Mouse (Mus musculus): ENCODE results near the gene Plekhh2. TPM values are rescaled to one million over a fixed set of nuclear protein-coding genes. Genes with fewer than 3 reads are reported as not detected.

The Plekhh2 gene
- polyA plus RNA-seq, 1 experiment from 2014 or later = 12.7 TPM

DNA sequence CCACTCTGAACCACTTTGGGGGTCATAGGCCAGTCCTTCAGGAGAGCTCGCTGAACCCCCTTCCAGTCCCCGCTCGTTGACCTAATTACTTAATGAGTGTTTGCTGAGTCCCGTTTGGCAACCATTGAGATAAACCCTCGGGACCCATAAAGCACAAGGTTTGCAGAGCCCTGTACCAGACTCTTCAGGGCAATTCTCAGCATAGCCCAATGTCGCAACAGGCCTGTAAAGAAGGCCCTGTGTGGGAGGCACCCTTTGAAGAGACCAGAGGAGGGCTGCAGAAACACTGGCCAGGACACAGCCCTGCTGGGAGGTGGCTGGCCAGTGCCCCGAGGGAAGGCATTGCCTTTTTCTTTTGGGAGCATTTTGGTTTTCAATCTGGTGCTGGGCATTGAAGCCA lies 100.3 kb downstream of the Plekhh2 start:
- Histone ChIP-seq H3K9me3 (ENCODE audit: control insufficient read depth, low read length) (no peaks in the 10 kb centered on the region), H3K4me1 (replicated peaks; ENCODE audit: control insufficient read depth, insufficient read depth, low read length) (no peaks in the 10 kb centered on the region), H3K27ac (ENCODE audit: low read depth) (no peak overlapping the region), H3K4me3 (ENCODE audit: low read depth, low read length) (no peak overlapping the region), H3K27me3 (replicated peaks; ENCODE audit: control insufficient read depth, insufficient read depth, low read length) (no peaks in the 10 kb centered on the region), H3K4me2 (ENCODE audit: low read length) (no peak overlapping the region), H3K36me3 (ENCODE audit: control insufficient read depth, insufficient read depth, low read length) (peaks cover 48% of the 10 kb centered on the region), H3K9ac (ENCODE audit: low read length) (no peak overlapping the region)
- DNase-seq (ENCODE audit: low spot score) (peak; percentile 48), ATAC-seq (replicated peaks; ENCODE audit: low FRiP score, low TSS enrichment, low read depth) (no peak)
- 40% methylated on average over 7 of the region's 7 CpGs for WGBS

DNA sequence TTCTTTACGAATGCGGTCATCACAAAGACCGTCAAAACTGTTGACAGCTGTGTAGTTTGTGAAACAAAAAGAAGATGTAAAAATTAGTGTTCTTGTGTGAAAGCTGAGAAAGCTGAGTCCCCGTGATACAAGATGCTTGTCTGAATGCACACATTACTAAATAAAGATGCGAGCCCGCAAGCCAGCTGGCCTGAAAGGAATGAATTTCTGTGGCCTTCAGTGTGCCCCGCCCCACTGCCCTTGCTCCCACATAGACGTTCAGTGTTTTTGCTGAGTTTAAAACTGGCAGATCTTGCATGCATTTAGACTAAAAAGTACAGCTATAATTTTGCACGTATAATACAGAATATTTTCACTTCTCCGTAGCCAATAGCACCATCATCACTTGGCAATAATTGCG lies 104.1 kb downstream of the Plekhh2 start:
- Histone ChIP-seq H3K9me3 (ENCODE audit: control insufficient read depth, low read length) (no peaks in the 10 kb centered on the region), H3K27ac (ENCODE audit: low read depth) (no peak overlapping the region), H3K4me2 (ENCODE audit: low read length) (no peak overlapping the region), H3K27me3 (replicated peaks; ENCODE audit: control insufficient read depth, insufficient read depth, low read length) (no peaks in the 10 kb centered on the region), H3K4me1 (replicated peaks; ENCODE audit: control insufficient read depth, insufficient read depth, low read length) (peaks cover 12% of the 10 kb centered on the region; the same call in 1 of the 2 replicates), H3K36me3 (ENCODE audit: control insufficient read depth, insufficient read depth, low read length) (peaks cover 41% of the 10 kb centered on the region), H3K9ac (ENCODE audit: low read length) (no peak overlapping the region), H3K4me3 (ENCODE audit: low read depth, low read length) (no peak overlapping the region)
- 89% methylated on average over 11 of the region's 11 CpGs for WGBS
- DNase-seq (ENCODE audit: low spot score) (peak; percentile 40), ATAC-seq (replicated peaks; ENCODE audit: low FRiP score, low TSS enrichment, low read depth) (no peak)

DNA sequence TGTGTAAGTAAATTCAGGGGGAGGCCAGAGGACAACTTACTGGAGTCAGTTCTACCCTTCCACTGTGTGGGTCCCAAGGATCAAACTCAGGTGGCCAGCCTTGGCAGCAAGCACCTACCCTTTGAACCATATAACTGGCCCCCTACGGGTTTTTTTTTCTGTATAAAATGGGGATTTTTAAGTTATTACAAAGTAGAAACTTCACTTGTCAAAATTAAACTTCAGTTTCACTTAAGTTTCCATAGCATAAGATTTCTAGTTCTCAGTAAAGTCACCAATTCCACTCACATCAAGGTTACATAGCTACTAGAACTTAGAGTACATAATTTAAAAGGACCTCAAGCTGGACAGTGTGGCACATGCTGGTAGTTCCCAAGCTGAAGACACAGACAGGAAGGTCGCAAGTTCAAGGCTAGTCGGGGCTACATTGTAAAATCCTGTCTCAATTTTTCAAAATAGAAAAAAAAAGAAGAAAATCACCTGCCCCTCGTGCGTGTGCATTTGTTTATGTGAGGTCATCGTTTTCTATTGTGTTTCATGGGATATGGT lies 104.9 kb downstream of the Plekhh2 start:
- Histone ChIP-seq H3K4me3 (ENCODE audit: low read depth, low read length) (no peak overlapping the region), H3K36me3 (ENCODE audit: control insufficient read depth, insufficient read depth, low read length) (peaks cover 40% of the 10 kb centered on the region), H3K4me2 (ENCODE audit: low read length) (no peak overlapping the region), H3K9me3 (ENCODE audit: control insufficient read depth, low read length) (no peaks in the 10 kb centered on the region), H3K9ac (ENCODE audit: low read length) (no peak overlapping the region), H3K4me1 (replicated peaks; ENCODE audit: control insufficient read depth, insufficient read depth, low read length) (peaks cover 12% of the 10 kb centered on the region; the same call in 1 of the 2 replicates), H3K27ac (ENCODE audit: low read depth) (no peak overlapping the region), H3K27me3 (replicated peaks; ENCODE audit: control insufficient read depth, insufficient read depth, low read length) (no peaks in the 10 kb centered on the region)
- WGBS = 84% methylated on average over 6 of the region's 6 CpGs
- DNase-seq (ENCODE audit: low spot score) (no peak), ATAC-seq (replicated peaks; ENCODE audit: low FRiP score, low TSS enrichment, low read depth) (no peak)

DNA sequence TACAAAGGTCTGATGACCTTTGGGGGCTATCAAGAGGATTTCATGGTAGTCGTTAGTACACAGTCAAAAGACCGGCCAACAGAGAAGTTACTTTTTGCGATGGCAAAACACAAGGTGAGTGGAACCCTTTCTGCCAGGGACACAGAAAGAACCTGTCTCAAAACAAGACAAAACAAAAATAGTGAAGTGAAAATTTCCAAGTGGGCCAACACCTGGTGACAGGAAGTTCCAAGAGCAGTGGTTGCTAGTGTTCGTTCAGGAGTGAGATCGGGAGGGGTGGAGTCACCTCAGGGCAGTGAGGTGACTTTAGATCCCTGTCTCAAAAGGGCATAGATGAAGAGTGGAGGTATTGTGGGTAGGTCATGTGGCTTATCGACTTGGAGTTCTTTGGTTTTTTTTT lies 106.3 kb downstream of the Plekhh2 start:
- H3K4me2 ChIP-seq (ENCODE audit: low read length) = no peak overlapping the region
- ATAC-seq (replicated peaks; ENCODE audit: low FRiP score, low TSS enrichment, low read depth) (no peak), DNase-seq (ENCODE audit: low spot score) (peak; percentile 25)
- H3K4me3 ChIP-seq (ENCODE audit: low read depth, low read length) = no peak overlapping the region
- no peaks in the 10 kb centered on the region for H3K9me3 ChIP-seq (ENCODE audit: control insufficient read depth, low read length)
- WGBS = 95% methylated on average over 6 of the region's 6 CpGs
- no peaks in the 10 kb centered on the region for H3K27me3 ChIP-seq (replicated peaks; ENCODE audit: control insufficient read depth, insufficient read depth, low read length)
- no peak overlapping the region for H3K27ac ChIP-seq (ENCODE audit: low read depth)
- H3K4me1 ChIP-seq (replicated peaks; ENCODE audit: control insufficient read depth, insufficient read depth, low read length) = peaks cover 12% of the 10 kb centered on the region; the same call in 1 of the 2 replicates
- no peak overlapping the region for H3K9ac ChIP-seq (ENCODE audit: low read length)
- H3K36me3 ChIP-seq (ENCODE audit: control insufficient read depth, insufficient read depth, low read length) = peaks cover 34% of the 10 kb centered on the region

DNA sequence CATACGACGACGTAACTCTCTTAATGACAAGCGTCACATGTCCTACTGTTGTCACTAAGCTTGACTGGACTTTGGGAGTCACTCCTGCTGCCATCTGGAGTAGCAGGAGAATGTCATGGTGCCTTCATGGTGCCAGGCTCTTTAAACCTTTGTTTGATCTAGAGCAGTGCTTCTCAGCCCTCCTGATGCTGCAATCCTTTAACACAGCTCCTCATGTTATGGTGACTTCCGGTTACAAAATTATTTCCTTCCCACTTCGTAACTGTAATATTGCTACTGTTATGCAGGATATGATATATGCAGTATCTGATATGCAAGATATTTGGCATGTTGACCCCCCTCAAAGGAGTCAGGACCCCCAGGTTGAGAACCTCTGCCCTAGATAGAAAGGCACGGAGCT lies 107.4 kb downstream of the Plekhh2 start:
- WGBS = 77% methylated on average over 7 of the region's 7 CpGs
- H3K27ac ChIP-seq (ENCODE audit: low read depth) = no peak overlapping the region; the same call in 1 of the 2 replicates
- DNase-seq (ENCODE audit: low spot score) (no peak), ATAC-seq (replicated peaks; ENCODE audit: low FRiP score, low TSS enrichment, low read depth) (no peak)
- H3K36me3 ChIP-seq (ENCODE audit: control insufficient read depth, insufficient read depth, low read length) = peaks cover 24% of the 10 kb centered on the region
- H3K4me1 ChIP-seq (replicated peaks; ENCODE audit: control insufficient read depth, insufficient read depth, low read length) = peaks cover 12% of the 10 kb centered on the region; the same call in 1 of the 2 replicates
- no peaks in the 10 kb centered on the region for H3K27me3 ChIP-seq (replicated peaks; ENCODE audit: control insufficient read depth, insufficient read depth, low read length)
- H3K9ac ChIP-seq (ENCODE audit: low read length) = no peak overlapping the region
- H3K4me2 ChIP-seq (ENCODE audit: low read length) = no peak overlapping the region
- no peak overlapping the region for H3K4me3 ChIP-seq (ENCODE audit: low read depth, low read length)
- H3K9me3 ChIP-seq (ENCODE audit: control insufficient read depth, low read length) = 0 out of 2 replicates have a peak, but pooled peaks cover 2% of the 10 kb centered on the region

DNA sequence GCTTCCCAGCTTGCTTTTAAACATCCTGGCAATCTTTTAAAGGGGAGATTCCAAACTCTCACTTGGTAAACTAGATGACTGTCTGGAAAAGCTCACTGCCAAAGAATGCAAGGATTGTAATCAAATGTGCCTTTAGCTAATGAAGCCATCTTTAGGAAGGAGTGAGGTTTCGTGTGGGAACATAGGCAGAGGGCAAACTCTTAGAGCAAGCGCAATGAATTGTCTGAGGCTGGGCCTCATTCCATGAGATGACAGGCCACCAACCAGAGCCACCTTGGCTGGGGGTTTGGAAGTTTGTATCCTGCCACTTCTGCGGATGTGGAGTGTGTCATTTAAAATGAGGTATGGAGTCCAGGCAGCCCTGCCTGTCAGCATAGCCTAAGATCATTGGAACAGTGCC lies 108.4 kb downstream of the Plekhh2 start:
- ATAC-seq (replicated peaks; ENCODE audit: low FRiP score, low TSS enrichment, low read depth) (no peak), DNase-seq (ENCODE audit: low spot score) (no peak)
- no peaks in the 10 kb centered on the region for H3K27me3 ChIP-seq (replicated peaks; ENCODE audit: control insufficient read depth, insufficient read depth, low read length)
- H3K4me1 ChIP-seq (replicated peaks; ENCODE audit: control insufficient read depth, insufficient read depth, low read length) = peaks cover 12% of the 10 kb centered on the region; the same call in 1 of the 2 replicates
- 31% methylated on average over 3 of the region's 3 CpGs for WGBS
- H3K4me2 ChIP-seq (ENCODE audit: low read length) = no peak overlapping the region
- H3K9ac ChIP-seq (ENCODE audit: low read length) = no peak overlapping the region
- no peak overlapping the region for H3K4me3 ChIP-seq (ENCODE audit: low read depth, low read length)
- H3K27ac ChIP-seq (ENCODE audit: low read depth) = peak overlapping the region; percentile 76
- 0 out of 2 replicates have a peak, but pooled peaks cover 2% of the 10 kb centered on the region for H3K9me3 ChIP-seq (ENCODE audit: control insufficient read depth, low read length)
- H3K36me3 ChIP-seq (ENCODE audit: control insufficient read depth, insufficient read depth, low read length) = peaks cover 21% of the 10 kb centered on the region

DNA sequence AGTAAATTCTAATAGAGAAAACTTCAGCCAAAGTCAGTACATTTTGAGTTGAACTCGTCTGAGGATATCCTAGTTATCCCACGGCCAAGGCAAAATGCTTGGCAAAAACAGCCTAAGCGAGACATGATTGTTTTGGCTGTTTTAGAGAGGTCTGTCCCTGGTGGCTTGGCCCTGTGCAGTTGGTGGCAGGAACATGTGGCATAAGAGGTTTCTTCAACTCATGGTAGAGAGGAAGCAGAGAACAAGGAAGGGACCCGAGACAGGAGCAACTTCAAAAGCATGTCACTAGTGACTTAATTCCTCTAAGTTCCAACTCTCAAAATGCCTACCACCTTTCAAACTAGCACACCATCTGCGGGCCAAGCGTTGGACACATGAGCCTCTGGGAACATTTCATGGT lies 108.9 kb downstream of the Plekhh2 start:
- Histone ChIP-seq H3K4me2 (ENCODE audit: low read length) (no peak overlapping the region), H3K4me3 (ENCODE audit: low read depth, low read length) (no peak overlapping the region), H3K27me3 (replicated peaks; ENCODE audit: control insufficient read depth, insufficient read depth, low read length) (no peaks in the 10 kb centered on the region), H3K27ac (ENCODE audit: low read depth) (peak overlapping the region; percentile 76), H3K9me3 (ENCODE audit: control insufficient read depth, low read length) (0 out of 2 replicates have a peak, but pooled peaks cover 2% of the 10 kb centered on the region), H3K9ac (ENCODE audit: low read length) (no peak overlapping the region), H3K4me1 (replicated peaks; ENCODE audit: control insufficient read depth, insufficient read depth, low read length) (peaks cover 12% of the 10 kb centered on the region; the same call in 1 of the 2 replicates), H3K36me3 (ENCODE audit: control insufficient read depth, insufficient read depth, low read length) (peaks cover 21% of the 10 kb centered on the region)
- 86% methylated on average over 6 of the region's 6 CpGs for WGBS
- DNase-seq (ENCODE audit: low spot score) (no peak), ATAC-seq (replicated peaks; ENCODE audit: low FRiP score, low TSS enrichment, low read depth) (no peak)

DNA sequence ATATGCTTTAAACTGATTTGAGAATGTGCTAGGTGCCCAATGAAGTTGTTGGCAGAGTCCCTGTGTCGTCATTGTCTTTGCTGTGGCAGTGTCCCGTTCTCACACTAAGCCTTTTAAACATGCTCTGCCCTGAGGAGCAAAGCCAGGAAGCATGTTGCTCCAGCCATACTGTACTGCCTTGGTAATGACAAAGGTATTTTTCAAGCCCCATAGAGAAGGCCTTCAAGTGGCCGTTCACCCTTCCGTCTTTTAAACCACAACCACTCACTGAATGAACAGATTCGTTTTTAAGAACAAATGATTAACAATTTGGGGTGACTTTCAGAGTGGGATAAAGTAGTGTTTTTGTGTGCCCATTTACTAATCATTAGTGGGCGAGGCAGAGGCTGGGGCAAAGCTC lies 109.5 kb downstream of the Plekhh2 start:
- Histone ChIP-seq H3K36me3 (ENCODE audit: control insufficient read depth, insufficient read depth, low read length) (peaks cover 17% of the 10 kb centered on the region), H3K4me3 (ENCODE audit: low read depth, low read length) (no peak overlapping the region), H3K27ac (ENCODE audit: low read depth) (no peak overlapping the region), H3K9me3 (ENCODE audit: control insufficient read depth, low read length) (0 out of 2 replicates have a peak, but pooled peaks cover 2% of the 10 kb centered on the region), H3K4me1 (replicated peaks; ENCODE audit: control insufficient read depth, insufficient read depth, low read length) (peaks cover 12% of the 10 kb centered on the region; the same call in 1 of the 2 replicates), H3K9ac (ENCODE audit: low read length) (no peak overlapping the region), H3K4me2 (ENCODE audit: low read length) (no peak overlapping the region), H3K27me3 (replicated peaks; ENCODE audit: control insufficient read depth, insufficient read depth, low read length) (no peaks in the 10 kb centered on the region)
- DNase-seq (ENCODE audit: low spot score) (no peak), ATAC-seq (replicated peaks; ENCODE audit: low FRiP score, low TSS enrichment, low read depth) (no peak)
- WGBS = 86% methylated on average over 6 of the region's 6 CpGs

DNA sequence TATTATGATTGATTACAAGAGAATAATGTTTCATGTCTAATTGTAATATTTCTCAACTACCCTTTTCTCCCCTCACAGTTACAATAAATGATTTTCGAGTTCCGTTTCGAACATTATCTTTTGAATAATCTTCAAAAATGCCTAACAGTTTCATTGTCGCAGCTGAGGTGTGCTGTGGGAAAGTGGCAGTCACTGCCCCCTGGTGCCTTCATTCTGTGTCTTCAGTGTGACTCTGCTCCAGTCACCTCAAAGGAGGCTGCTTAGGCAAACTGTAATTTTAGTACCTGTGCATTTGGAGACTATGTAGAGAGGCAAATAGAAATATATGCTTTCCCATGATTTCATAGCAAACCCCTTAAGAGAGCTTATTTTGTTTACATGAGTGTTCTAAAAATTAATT lies 110.3 kb downstream of the Plekhh2 start:
- peaks cover 15% of the 10 kb centered on the region; the same call in 1 of the 2 replicates for H3K4me1 ChIP-seq (replicated peaks; ENCODE audit: control insufficient read depth, insufficient read depth, low read length)
- no peak overlapping the region for H3K9ac ChIP-seq (ENCODE audit: low read length)
- 0 out of 2 replicates have a peak, but pooled peaks cover 2% of the 10 kb centered on the region for H3K9me3 ChIP-seq (ENCODE audit: control insufficient read depth, low read length)
- ATAC-seq (replicated peaks; ENCODE audit: low FRiP score, low TSS enrichment, low read depth) = no peak
- no peak overlapping the region for H3K4me2 ChIP-seq (ENCODE audit: low read length)
- no peak for DNase-seq (ENCODE audit: low spot score)
- H3K27me3 ChIP-seq (replicated peaks; ENCODE audit: control insufficient read depth, insufficient read depth, low read length) = no peaks in the 10 kb centered on the region
- 86% methylated on average over 4 of the region's 4 CpGs for WGBS
- no peak overlapping the region for H3K4me3 ChIP-seq (ENCODE audit: low read depth, low read length)
- peaks cover 14% of the 10 kb centered on the region for H3K36me3 ChIP-seq (ENCODE audit: control insufficient read depth, insufficient read depth, low read length)
- no peak overlapping the region for H3K27ac ChIP-seq (ENCODE audit: low read depth)
